Mouse (Mus musculus) stomach, embryonic 15.5 days (tissue): ENCODE data around the gene Sema4c. TPM values are rescaled to one million over a fixed set of nuclear protein-coding genes. Genes with fewer than 3 reads are reported as not detected.

Experiments
- ATAC-seq: fragments of 200-750 bp; cut with Nextera tagmentation; 2 replicates; pipeline ENCODE4 v1.8.0; 2017; ENCODE audit warnings: low read depth, moderate number of reproducible peaks, moderate TSS enrichment; ENCODE audit not compliant: insufficient read depth, low FRiP score
- H3K27ac ChIP-seq: fragments of 300-500 bp; sonication (generic); 2 replicates; pipeline ENCODE4 v1.5.1; 2015; ENCODE audit warnings: mild to moderate bottlenecking, inconsistent platforms
- H3K27me3 ChIP-seq: fragments of 300-500 bp; sonication (generic); replicated peaks from 2 replicates; pipeline ENCODE4 v1.6.1; 2015; ENCODE audit warnings: inconsistent platforms
- H3K36me3 ChIP-seq: fragments of 300-500 bp; sonication (generic); 2 replicates; pipeline ENCODE4 v1.6.1; 2015; ENCODE audit warnings: inconsistent platforms
- H3K4me1 ChIP-seq: fragments of 300-500 bp; sonication (generic); 2 replicates; pipeline ENCODE4 v1.6.1; 2015; ENCODE audit warnings: inconsistent platforms
- H3K4me2 ChIP-seq: fragments of 300-500 bp; sonication (generic); 2 replicates; pipeline ENCODE4 v1.6.1; 2015; ENCODE audit warnings: mild to moderate bottlenecking, inconsistent platforms
- H3K4me3 ChIP-seq: fragments of 300-500 bp; sonication (generic); replicated peaks from 2 replicates; pipeline ENCODE4 v1.5.1; 2015; ENCODE audit warnings: inconsistent platforms
- H3K9ac ChIP-seq: fragments of 300-500 bp; sonication (generic); 2 replicates; pipeline ENCODE4 v1.6.1; 2015; ENCODE audit warnings: inconsistent platforms
- H3K9me3 ChIP-seq: fragments of 300-500 bp; sonication (generic); 2 replicates; pipeline ENCODE4 v1.6.1; 2016; ENCODE audit warnings: inconsistent platforms
- WGBS: fragments of 180-500 bp; shearing (Covaris S2); methylation state at CpG from one replicate; pipeline ENCODE4 v1.1.7; 2015; 5-methylcytosine and 5-hydroxymethylcytosine counted together
- polyA plus RNA-seq: library from polyadenylated mRNA; unstranded; fragments of >200 nt; fragmentation: Nextera tagmentation; extraction: Ambion mirVana; gene quantifications from 2 replicates; pipeline ENCODE4 v1.2.1, GENCODE M21; 2015

Gene Sema4c
- polyA plus RNA-seq, 1 experiment from 2014 or later, result 13.6 TPM

GRCm38 (mm10) chr1:36551904-36552303, 6.2 kb downstream of the Sema4c start:
- no peak overlapping the region for H3K27ac ChIP-seq
- H3K36me3 ChIP-seq, result peaks cover 61% of the 10 kb centered on the region
- H3K27me3 ChIP-seq, result no peaks in the 10 kb centered on the region
- H3K4me3 ChIP-seq, result no peak overlapping the region
- WGBS, result 87% methylated on average over 17 of the region's 17 CpGs
- peaks cover 46% of the 10 kb centered on the region for H3K4me1 ChIP-seq
- no peak overlapping the region for H3K4me2 ChIP-seq
- H3K9ac ChIP-seq, result no peak overlapping the region
- H3K9me3 ChIP-seq, result no peaks in the 10 kb centered on the region
- no peak for ATAC-seq

GRCm38 (mm10) chr1:36550075-36550863, 7.9 kb downstream of the Sema4c start:
- ATAC-seq, result no peak
- H3K27me3 ChIP-seq, result no peaks in the 10 kb centered on the region
- H3K9ac ChIP-seq, result no peak overlapping the region
- H3K4me3 ChIP-seq, result no peak overlapping the region
- no peaks in the 10 kb centered on the region for H3K9me3 ChIP-seq
- peaks cover 61% of the 10 kb centered on the region for H3K36me3 ChIP-seq
- H3K4me1 ChIP-seq, result peaks cover 40% of the 10 kb centered on the region
- no peak overlapping the region for H3K4me2 ChIP-seq
- 80% methylated on average over 20 of the region's 20 CpGs for WGBS
- H3K27ac ChIP-seq, result no peak overlapping the region

GRCm38 (mm10) chr1:36549491-36549890, 8.7 kb downstream of the Sema4c start:
- Histone ChIP-seq H3K27ac (no peak overlapping the region), H3K4me1 (peaks cover 33% of the 10 kb centered on the region), H3K27me3 (no peaks in the 10 kb centered on the region), H3K4me2 (no peak overlapping the region), H3K36me3 (peaks cover 53% of the 10 kb centered on the region), H3K9me3 (no peaks in the 10 kb centered on the region), H3K9ac (no peak overlapping the region), H3K4me3 (no peak overlapping the region)
- 74% methylated on average over 18 of the region's 18 CpGs for WGBS
- ATAC-seq, result no peak

- H3K36me3 ChIP-seq, result peaks cover 47% of the 10 kb centered on the region
Measured at GRCm38 (mm10) chr1:36548771-36549170, 9.4 kb downstream of the Sema4c start.

GRCm38 (mm10) chr1:36547981-36548598, 10.1 kb downstream of the Sema4c start:
- WGBS, result 31% methylated on average over 9 of the region's 9 CpGs
- no peak overlapping the region for H3K9ac ChIP-seq
- no peak for ATAC-seq
- peaks cover 40% of the 10 kb centered on the region for H3K36me3 ChIP-seq
- H3K9me3 ChIP-seq, result no peaks in the 10 kb centered on the region
- no peak overlapping the region for H3K4me3 ChIP-seq
- H3K27me3 ChIP-seq, result no peaks in the 10 kb centered on the region
- peak overlapping the region; percentile 65; the same call in 1 of the 2 replicates for H3K27ac ChIP-seq
- H3K4me2 ChIP-seq, result no peak overlapping the region
- peaks cover 27% of the 10 kb centered on the region for H3K4me1 ChIP-seq

More at GRCm38 (mm10) chr1:36548771-36549170, 9.4 kb downstream of the Sema4c start:
- Histone ChIP-seq H3K9me3 (no peaks in the 10 kb centered on the region), H3K9ac (no peak overlapping the region), H3K4me1 (peaks cover 27% of the 10 kb centered on the region), H3K4me2 (no peak overlapping the region), H3K4me3 (no peak overlapping the region), H3K27ac (peak overlapping the region; percentile 23; the same call in 1 of the 2 replicates), H3K27me3 (no peaks in the 10 kb centered on the region)
- WGBS, result 42% methylated on average over 8 of the region's 8 CpGs
- no peak for ATAC-seq

GRCm38 (mm10) chr1:36546888-36547471, 11.2 kb downstream of the Sema4c start, which contains the start of gene Ankrd39:
Ankrd39 (minus strand) TSS chr1:36547445.
- under 1% methylated on average over 43 of the region's 43 CpGs for WGBS
- Histone ChIP-seq H3K36me3 (peaks cover 33% of the 10 kb centered on the region), H3K9me3 (no peaks in the 10 kb centered on the region), H3K4me2 (peak within 1 kb of the TSS; percentile 80), H3K27me3 (no peaks in the 10 kb centered on the region), H3K4me3 (peak within 1 kb of the TSS; percentile 66), H3K9ac (peak within 1 kb of the TSS; percentile 49), H3K4me1 (peaks cover 21% of the 10 kb centered on the region), H3K27ac (peak within 1 kb of the TSS; percentile 65)
- peak; percentile 97 for ATAC-seq

GRCm38 (mm10) chr1:36545845-36546600, 12.1 kb downstream of the Sema4c start:
- 69% methylated on average over 19 of the region's 19 CpGs for WGBS
- Histone ChIP-seq H3K4me2 (peak overlapping the region; percentile 80), H3K4me1 (peaks cover 21% of the 10 kb centered on the region)

GRCm38 (mm10) chr1:36545382-36545781, 12.8 kb downstream of the Sema4c start:
- H3K36me3 ChIP-seq, result peaks cover 33% of the 10 kb centered on the region
- no peak overlapping the region for H3K4me3 ChIP-seq
- H3K9me3 ChIP-seq, result no peaks in the 10 kb centered on the region
- H3K4me2 ChIP-seq, result peak overlapping the region; percentile 80
- peaks cover 21% of the 10 kb centered on the region for H3K4me1 ChIP-seq
- WGBS, result 63% methylated on average over 2 of the region's 2 CpGs
- H3K27me3 ChIP-seq, result no peaks in the 10 kb centered on the region
- H3K27ac ChIP-seq, result no peak overlapping the region
- ATAC-seq, result no peak
- H3K9ac ChIP-seq, result no peak overlapping the region

More at GRCm38 (mm10) chr1:36545845-36546600, 12.1 kb downstream of the Sema4c start:
- ATAC-seq, result no peak
- H3K4me3 ChIP-seq, result peak overlapping the region; percentile 66
- peaks cover 34% of the 10 kb centered on the region for H3K36me3 ChIP-seq
- 0 out of 2 replicates have a peak overlapping the region, but pooled peaks have one; percentile 49 for H3K9ac ChIP-seq
- H3K9me3 ChIP-seq, result no peaks in the 10 kb centered on the region
- H3K27me3 ChIP-seq, result no peaks in the 10 kb centered on the region
- no peak overlapping the region for H3K27ac ChIP-seq

- H3K27me3 ChIP-seq, result no peaks in the 10 kb centered on the region
- H3K36me3 ChIP-seq, result peaks cover 23% of the 10 kb centered on the region
- no peak overlapping the region for H3K9ac ChIP-seq
- H3K4me2 ChIP-seq, result no peak overlapping the region
- no peak overlapping the region for H3K27ac ChIP-seq
- H3K9me3 ChIP-seq, result no peaks in the 10 kb centered on the region
- H3K4me1 ChIP-seq, result peaks cover 6% of the 10 kb centered on the region
- no peak overlapping the region for H3K4me3 ChIP-seq
- WGBS, result 92% methylated on average over 9 of the region's 9 CpGs
- ATAC-seq, result no peak
Measured at GRCm38 (mm10) chr1:36542925-36543324, 15.2 kb downstream of the Sema4c start.

GRCm38 (mm10) chr1:36541844-36542243, 16.3 kb downstream of the Sema4c start:
- no peaks in the 10 kb centered on the region; the same call in 1 of the 2 replicates for H3K4me1 ChIP-seq
- H3K27ac ChIP-seq, result no peak overlapping the region
- 95% methylated on average over 16 of the region's 16 CpGs for WGBS
- ATAC-seq, result no peak
- H3K36me3 ChIP-seq, result peaks cover 27% of the 10 kb centered on the region
- H3K9me3 ChIP-seq, result no peaks in the 10 kb centered on the region
- H3K4me3 ChIP-seq, result no peak overlapping the region
- H3K4me2 ChIP-seq, result no peak overlapping the region
- no peaks in the 10 kb centered on the region for H3K27me3 ChIP-seq
- no peak overlapping the region for H3K9ac ChIP-seq

- H3K36me3 ChIP-seq, result peaks cover 27% of the 10 kb centered on the region
- no peaks in the 10 kb centered on the region for H3K27me3 ChIP-seq
- no peak overlapping the region for H3K4me3 ChIP-seq
- no peak overlapping the region for H3K4me2 ChIP-seq
- WGBS, result 94% methylated on average over 12 of the region's 12 CpGs
- no peak overlapping the region for H3K9ac ChIP-seq
- no peaks in the 10 kb centered on the region; the same call in 1 of the 2 replicates for H3K4me1 ChIP-seq
- no peak overlapping the region for H3K27ac ChIP-seq
- no peak for ATAC-seq
- no peaks in the 10 kb centered on the region for H3K9me3 ChIP-seq
Measured at GRCm38 (mm10) chr1:36540807-36541206, 17.3 kb downstream of the Sema4c start.
